Mouse (Mus musculus): ENCODE measurements around the gene Mfsd12. TPM values are rescaled to one million over a fixed set of nuclear protein-coding genes. Genes with fewer than 3 reads are reported as not detected.

Mfsd12 gene
- polyA plus RNA-seq, 1 experiment = 21.7 TPM

GRCm38 (mm10) chr10:81319741-81320549 lies 37.3 kb upstream of the Mfsd12 start:
- Histone ChIP-seq H3K36me3 (ENCODE audit: control insufficient read depth, insufficient read depth) (no peaks in the 10 kb centered on the region), H3ac (ENCODE audit: control insufficient read depth, insufficient read length) (peak overlapping the region; percentile 4)
- TF ChIP-seq POLR2AphosphoS2 (IDR thresholded peaks at IDR 0.05; ENCODE audit: insufficient read length, low read depth) (peak; percentile 37), TCF12 (IDR thresholded peaks at IDR 0.05; ENCODE audit: insufficient read depth, poor library complexity, severe bottlenecking) (no peak), POLR2A (IDR thresholded peaks at IDR 0.05; ENCODE audit: insufficient read length, low read depth) (peak; percentile 44)

GRCm38 (mm10) chr10:81320550-81321347 lies 36.5 kb upstream of the Mfsd12 start, which contains the start of gene Cactin:
TSS of gene Cactin (plus strand) at chr10:81321103.
- Histone ChIP-seq H3K27me3 (ENCODE audit: control insufficient read depth, insufficient read depth, insufficient read length) (no peaks in the 10 kb centered on the region), H3K4me3 (peak within 1 kb of the TSS; percentile 69), H3K79me2 (ENCODE audit: control insufficient read depth, insufficient read depth) (peaks cover 19% of the 10 kb centered on the region), H3K4me2 (ENCODE audit: low read depth) (peak within 1 kb of the TSS; percentile 100), H3ac (ENCODE audit: control insufficient read depth, insufficient read length) (peak within 1 kb of the TSS; percentile 66), H3K36me3 (ENCODE audit: control insufficient read depth, insufficient read depth) (no peaks in the 10 kb centered on the region)
- TF ChIP-seq TCF3 (IDR thresholded peaks at IDR 0.05; ENCODE audit: insufficient read length, low read depth) = no peak
- TF ChIP-seq E2F4 (IDR thresholded peaks at IDR 0.05; ENCODE audit: insufficient read depth) = peak; percentile 46
- no peak for TF ChIP-seq MYOD1 (IDR thresholded peaks at IDR 0.05; ENCODE audit: control insufficient read depth in 1 of 3, insufficient read length in 2 of 3, low read depth in 2 of 3)
- no peak for TF ChIP-seq USF1 (IDR thresholded peaks at IDR 0.05; ENCODE audit: low read depth)
- TF ChIP-seq REST (IDR thresholded peaks at IDR 0.05; ENCODE audit: insufficient read depth, insufficient read length) = no peak
- peak; percentile 99 for TF ChIP-seq MAX (IDR thresholded peaks at IDR 0.05; ENCODE audit: low read depth)
- TF ChIP-seq CEBPB (IDR thresholded peaks at IDR 0.05; ENCODE audit: insufficient read depth, poor library complexity, severe bottlenecking) = no peak
- TF ChIP-seq POLR2AphosphoS2 (IDR thresholded peaks at IDR 0.05; ENCODE audit: insufficient read length, low read depth) = peak; percentile 29
- TF ChIP-seq MYOG (IDR thresholded peaks at IDR 0.05; ENCODE audit: control insufficient read depth in 1 of 3, insufficient read depth in 1 of 3, insufficient read length in 2 of 3, low read depth in 2 of 3) = no peak
- TF ChIP-seq TCF12 (IDR thresholded peaks at IDR 0.05; ENCODE audit: insufficient read depth, poor library complexity, severe bottlenecking) = no peak
- TF ChIP-seq POLR2A (IDR thresholded peaks at IDR 0.05; ENCODE audit: insufficient read length, low read depth) = peak; percentile 68
- TF ChIP-seq SRF (IDR thresholded peaks at IDR 0.05; ENCODE audit: control insufficient read depth, insufficient read length, low read depth) = no peak

More at GRCm38 (mm10) chr10:81319741-81320549, 37.3 kb upstream of the Mfsd12 start:
- Histone ChIP-seq H3K27me3 (ENCODE audit: control insufficient read depth, insufficient read depth, insufficient read length) (no peaks in the 10 kb centered on the region), H3K4me2 (ENCODE audit: low read depth) (peak overlapping the region; percentile 100), H3K79me2 (ENCODE audit: control insufficient read depth, insufficient read depth) (peaks cover 19% of the 10 kb centered on the region), H3K4me3 (peak overlapping the region; percentile 69)

- TF ChIP-seq CEBPB (IDR thresholded peaks at IDR 0.05; ENCODE audit: insufficient read depth, poor library complexity, severe bottlenecking) = peak; percentile 49
- TF ChIP-seq TCF3 (IDR thresholded peaks at IDR 0.05; ENCODE audit: insufficient read length, low read depth) = no peak
- peaks cover 5% of the 10 kb centered on the region for H3K36me3 ChIP-seq (ENCODE audit: control insufficient read depth, insufficient read depth)
- no peaks in the 10 kb centered on the region for H3K27me3 ChIP-seq (ENCODE audit: control insufficient read depth, insufficient read depth, insufficient read length)
- peak overlapping the region; percentile 99 for H3K4me2 ChIP-seq (ENCODE audit: low read depth)
- peak overlapping the region; percentile 66 for H3ac ChIP-seq (ENCODE audit: control insufficient read depth, insufficient read length)
- peak overlapping the region; percentile 69 for H3K4me3 ChIP-seq
- peaks cover 19% of the 10 kb centered on the region for H3K79me2 ChIP-seq (ENCODE audit: control insufficient read depth, insufficient read depth)
Measured at GRCm38 (mm10) chr10:81321436-81321835, 35.9 kb upstream of the Mfsd12 start.

GRCm38 (mm10) chr10:81322444-81322843 lies 34.8 kb upstream of the Mfsd12 start:
- Histone ChIP-seq H3K79me2 (ENCODE audit: control insufficient read depth, insufficient read depth) (peaks cover 19% of the 10 kb centered on the region), H3K4me3 (peak overlapping the region; percentile 69), H3K36me3 (ENCODE audit: control insufficient read depth, insufficient read depth) (peaks cover 10% of the 10 kb centered on the region), H3ac (ENCODE audit: control insufficient read depth, insufficient read length) (no peak overlapping the region), H3K4me2 (ENCODE audit: low read depth) (peak overlapping the region; percentile 99), H3K27me3 (ENCODE audit: control insufficient read depth, insufficient read depth, insufficient read length) (no peaks in the 10 kb centered on the region)
- TF ChIP-seq E2F4 (IDR thresholded peaks at IDR 0.05; ENCODE audit: insufficient read depth) = no peak
- no peak for TF ChIP-seq TCF3 (IDR thresholded peaks at IDR 0.05; ENCODE audit: insufficient read length, low read depth)
- TF ChIP-seq MYOD1 (IDR thresholded peaks at IDR 0.05; ENCODE audit: control insufficient read depth in 1 of 3, insufficient read length in 2 of 3, low read depth in 2 of 3) = no peak
- no peak for TF ChIP-seq REST (IDR thresholded peaks at IDR 0.05; ENCODE audit: insufficient read depth, insufficient read length)
- TF ChIP-seq TCF12 (IDR thresholded peaks at IDR 0.05; ENCODE audit: insufficient read depth, poor library complexity, severe bottlenecking) = no peak
- no peak for TF ChIP-seq CEBPB (IDR thresholded peaks at IDR 0.05; ENCODE audit: insufficient read depth, poor library complexity, severe bottlenecking)
- TF ChIP-seq POLR2AphosphoS2 (IDR thresholded peaks at IDR 0.05; ENCODE audit: insufficient read length, low read depth) = no peak
- no peak for TF ChIP-seq MAX (IDR thresholded peaks at IDR 0.05; ENCODE audit: low read depth)
- TF ChIP-seq SRF (IDR thresholded peaks at IDR 0.05; ENCODE audit: control insufficient read depth, insufficient read length, low read depth) = no peak
- no peak for TF ChIP-seq USF1 (IDR thresholded peaks at IDR 0.05; ENCODE audit: low read depth)
- no peak for TF ChIP-seq MYOG (IDR thresholded peaks at IDR 0.05; ENCODE audit: control insufficient read depth in 1 of 3, insufficient read depth in 1 of 3, insufficient read length in 2 of 3, low read depth in 2 of 3)
- TF ChIP-seq POLR2A (IDR thresholded peaks at IDR 0.05; ENCODE audit: insufficient read length, low read depth) = no peak
